Mouse (Mus musculus) bone marrow, adult 2 months (tissue): ENCODE results near the gene Tub. TPM values are rescaled to one million over a fixed set of nuclear protein-coding genes. Genes with fewer than 3 reads are reported as not detected.

Experiments used
- H3K27ac ChIP-seq: fragments of 200-500 bp; 2 replicates; pipeline ENCODE4 v1.5.1; 2012; ENCODE audit warnings: low read depth, mild to moderate bottlenecking, control low read depth, inconsistent platforms, low read length; ENCODE audit not compliant: control insufficient read depth, poor library complexity, insufficient read depth
- H3K4me1 ChIP-seq: fragments of 200-500 bp; 2 replicates; pipeline ENCODE4 v1.6.1; 2011; ENCODE audit warnings: low read length; ENCODE audit not compliant: control insufficient read depth, insufficient read depth
- H3K4me3 ChIP-seq: fragments of 200-500 bp; replicated peaks from 2 replicates; pipeline ENCODE3; 2011; ENCODE audit warnings: mild to moderate bottlenecking, low read depth, low read length, control low read depth; ENCODE audit not compliant: control insufficient read depth
- CTCF ChIP-seq: fragments of 200-500 bp; IDR thresholded peaks from 2 replicates; pipeline ENCODE4 v1.5.1; 2011; ENCODE audit warnings: low read length, control low read depth; ENCODE audit not compliant: control insufficient read depth, insufficient read depth
- POLR2A ChIP-seq: fragments of 200-500 bp; IDR thresholded peaks from 2 replicates; pipeline ENCODE4 v1.6.1; 2011; ENCODE audit warnings: low read depth, mild to moderate bottlenecking, control low read depth, low read length, borderline replicate concordance; ENCODE audit not compliant: control insufficient read depth
- WGBS: fragments of 180-500 bp; shearing (Covaris S2); methylation state at CpG from one replicate; pipeline ENCODE4 v1.1.7; 2018; 5-methylcytosine and 5-hydroxymethylcytosine counted together
- polyA plus RNA-seq: library from polyadenylated mRNA; stranded (reverse); fragments of >200 nt; gene quantifications from 2 replicates; pipeline ENCODE4 v1.2.4, GENCODE M21; 2011; ENCODE audit warnings: low replicate concordance; ENCODE audit not compliant: missing spikeins, insufficient read depth, insufficient read length

The Tub gene
- polyA plus RNA-seq, 1 experiment: 0.32 TPM

- no peak overlapping the region for H3K4me3 ChIP-seq
- 49% methylated on average over 4 of the region's 4 CpGs for WGBS
- no peaks in the 10 kb centered on the region for H3K4me1 ChIP-seq
- TF ChIP-seq POLR2A (no peak), CTCF (no peak)
- no peak overlapping the region for H3K27ac ChIP-seq
Observed at GRCm38 (mm10) chr7:109012998-109013625, 63.0 kb downstream of the Tub start.

GRCm38 (mm10) chr7:109014851-109015250 lies 64.7 kb downstream of the Tub start:
- H3K4me1 ChIP-seq: no peaks in the 10 kb centered on the region
- no peak overlapping the region for H3K4me3 ChIP-seq
- 75% methylated on average over 7 of the region's 7 CpGs for WGBS
- H3K27ac ChIP-seq: no peak overlapping the region
- TF ChIP-seq CTCF (no peak), POLR2A (no peak)

GRCm38 (mm10) chr7:109016378-109016923 lies 66.3 kb downstream of the Tub start:
- H3K4me3 ChIP-seq: no peak overlapping the region
- H3K27ac ChIP-seq: no peak overlapping the region
- TF ChIP-seq CTCF: no peak
- H3K4me1 ChIP-seq: no peaks in the 10 kb centered on the region
- WGBS: 63% methylated on average over 5 of the region's 5 CpGs

- 85% methylated on average over 7 of the region's 7 CpGs for WGBS
- no peak for TF ChIP-seq CTCF
- no peak for TF ChIP-seq POLR2A
Observed at GRCm38 (mm10) chr7:109019243-109019642, 69.1 kb downstream of the Tub start.

GRCm38 (mm10) chr7:109021428-109021827 lies 71.3 kb downstream of the Tub start:
- WGBS: 10% methylated on average over 3 of the region's 3 CpGs
- Histone ChIP-seq H3K27ac (no peak overlapping the region), H3K4me3 (no peak overlapping the region), H3K4me1 (no peaks in the 10 kb centered on the region)
- TF ChIP-seq CTCF (peak; percentile 65), POLR2A (no peak)

More at GRCm38 (mm10) chr7:109019243-109019642, 69.1 kb downstream of the Tub start:
- H3K4me3 ChIP-seq: no peak overlapping the region
- H3K27ac ChIP-seq: no peak overlapping the region
- H3K4me1 ChIP-seq: no peaks in the 10 kb centered on the region

GRCm38 (mm10) chr7:109025743-109026142 lies 75.6 kb downstream of the Tub start:
- no peak overlapping the region for H3K4me3 ChIP-seq
- no peak for TF ChIP-seq POLR2A
- TF ChIP-seq CTCF: no peak
- WGBS: 79% methylated on average over 7 of the region's 7 CpGs
- H3K4me1 ChIP-seq: no peaks in the 10 kb centered on the region
- no peak overlapping the region for H3K27ac ChIP-seq

- Histone ChIP-seq H3K4me1 (no peaks in the 10 kb centered on the region), H3K27ac (no peak overlapping the region), H3K4me3 (no peak overlapping the region)
- TF ChIP-seq POLR2A (no peak), CTCF (no peak)
- WGBS: 86% methylated on average over 9 of the region's 9 CpGs
Observed at GRCm38 (mm10) chr7:109026976-109027375, 76.8 kb downstream of the Tub start.

- TF ChIP-seq CTCF (no peak), POLR2A (no peak)
Observed at GRCm38 (mm10) chr7:109027721-109028120, 77.6 kb downstream of the Tub start.

More at GRCm38 (mm10) chr7:109027721-109028120, 77.6 kb downstream of the Tub start:
- H3K4me1 ChIP-seq: no peaks in the 10 kb centered on the region
- WGBS: 92% methylated on average over 7 of the region's 7 CpGs
- H3K27ac ChIP-seq: no peak overlapping the region
- H3K4me3 ChIP-seq: no peak overlapping the region
